Mouse (Mus musculus): ENCODE measurements around the gene Cilp.
"Not testable (repeated sequence)": the region's sequence is repeated elsewhere in the genome, so short reads cannot be mapped to it uniquely, and the experiment has no call there.

Cilp gene

DNA sequence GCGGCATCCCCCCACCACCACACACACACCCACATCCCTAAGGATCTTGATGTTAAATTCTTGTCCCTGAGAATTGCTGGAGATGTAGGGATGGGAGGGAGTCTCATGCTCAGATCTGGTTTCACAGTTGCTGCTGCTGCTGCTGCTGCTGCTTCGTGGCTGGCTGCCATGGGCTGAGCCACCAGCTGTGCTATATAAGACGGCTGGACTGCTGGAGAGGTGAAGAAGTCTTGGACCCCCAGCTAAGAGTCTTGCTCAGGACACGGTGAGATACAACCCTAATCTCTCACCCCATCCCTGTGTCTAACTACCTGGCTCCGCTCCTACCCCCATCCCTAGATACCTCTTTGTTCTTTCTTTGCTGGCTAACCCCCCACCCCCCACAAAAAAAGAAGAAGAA is at the start of gene Cilp:
Gene Cilp (plus strand): TSS at position 222 of the 400 bp plus-strand sequence.
- DNase-seq (ENCODE audit: low read depth, low spot score): no peak

DNA sequence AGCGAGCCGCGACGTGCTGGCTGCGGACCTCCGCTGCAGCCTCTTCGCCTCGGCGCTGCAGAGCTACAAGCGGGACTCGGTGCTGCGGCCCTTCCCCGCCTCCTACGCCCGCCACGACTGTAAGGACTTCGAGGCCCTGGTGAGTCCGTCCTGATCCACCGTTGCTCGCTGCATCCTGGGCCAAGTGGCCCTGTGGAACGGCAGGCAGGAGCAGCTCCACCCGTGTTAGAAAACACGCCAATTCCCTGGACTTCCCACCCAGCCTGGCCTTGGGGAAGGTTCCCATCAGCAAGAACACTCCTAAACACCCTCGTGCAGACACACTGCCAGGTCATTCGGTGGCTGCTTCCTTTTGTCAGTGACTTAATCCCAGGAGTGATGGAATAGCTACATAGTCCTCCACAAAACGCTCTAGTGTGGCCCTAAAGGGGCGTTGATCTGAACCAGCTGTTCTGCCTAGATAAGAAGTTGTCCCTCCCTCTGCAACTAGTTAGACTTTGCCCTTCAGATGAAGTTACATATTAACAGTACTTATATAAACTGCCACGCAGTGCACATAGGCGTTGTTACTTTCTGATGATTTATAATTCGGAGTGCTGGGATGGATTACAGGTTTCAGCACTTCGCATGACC is 49.4 kb upstream of the Cilp start:
- no peak for DNase-seq (ENCODE audit: low read depth, low spot score)

DNA sequence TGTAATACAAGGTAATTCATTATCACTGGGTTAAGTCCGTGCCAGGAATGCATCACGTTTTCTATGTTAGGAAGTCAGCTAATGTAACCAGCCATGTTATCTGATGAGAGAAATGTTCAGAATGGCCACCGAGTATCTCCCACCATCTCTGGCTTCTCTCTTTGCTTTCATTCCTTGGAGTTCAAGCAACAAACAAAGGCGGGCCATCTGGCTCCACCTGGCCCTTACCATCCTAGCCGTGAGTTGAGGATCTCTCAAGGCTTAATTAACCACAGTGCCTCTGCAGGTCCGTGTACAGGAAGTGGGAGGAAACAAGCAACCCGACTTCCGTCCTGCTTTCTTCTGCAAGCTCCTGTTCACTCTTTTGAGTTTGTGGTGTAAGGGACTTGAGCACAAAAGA is 48.0 kb upstream of the Cilp start:
- no peak for DNase-seq (ENCODE audit: low read depth, low spot score)

DNA sequence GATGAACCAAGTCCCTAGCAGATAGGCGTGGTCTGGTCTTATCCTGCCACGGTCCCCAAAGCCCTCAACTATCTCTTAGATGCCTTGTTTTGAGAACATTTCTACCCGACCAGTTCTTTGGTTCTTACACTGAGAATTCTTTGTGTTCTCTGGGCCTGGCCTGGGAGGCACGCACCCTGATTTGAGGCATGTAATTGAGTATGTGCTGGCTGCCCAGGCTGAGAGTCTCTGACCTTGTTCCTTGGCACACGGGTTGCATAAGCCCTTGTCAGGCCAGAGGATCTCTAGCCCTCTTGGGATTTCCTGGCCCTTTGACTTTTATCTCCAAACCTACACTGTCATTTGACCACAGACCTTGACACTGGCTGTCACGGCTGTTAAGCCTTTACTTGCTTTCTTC is 47.3 kb upstream of the Cilp start:
- no peak for DNase-seq (ENCODE audit: low read depth, low spot score)

DNA sequence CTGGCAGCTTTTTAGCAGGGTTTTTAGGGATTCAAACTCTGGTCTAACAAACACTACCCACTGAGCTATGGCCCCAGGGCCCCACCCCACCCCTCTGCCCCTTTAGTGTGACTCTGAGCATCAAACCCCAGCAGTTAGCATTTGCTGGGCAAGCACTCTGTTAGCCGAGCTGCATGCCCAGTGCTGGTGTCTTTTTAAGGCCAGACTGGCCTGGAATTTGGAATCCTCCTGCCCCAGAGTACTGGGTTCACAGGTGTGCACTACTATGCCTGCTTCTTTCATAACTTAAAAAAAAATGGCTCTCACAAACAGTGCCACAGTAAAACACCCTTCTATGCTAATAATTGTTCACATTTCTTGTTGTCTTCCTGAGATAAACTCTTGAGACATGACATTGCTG is 46.1 kb upstream of the Cilp start:
- DNase-seq (ENCODE audit: low read depth, low spot score): no peak

DNA sequence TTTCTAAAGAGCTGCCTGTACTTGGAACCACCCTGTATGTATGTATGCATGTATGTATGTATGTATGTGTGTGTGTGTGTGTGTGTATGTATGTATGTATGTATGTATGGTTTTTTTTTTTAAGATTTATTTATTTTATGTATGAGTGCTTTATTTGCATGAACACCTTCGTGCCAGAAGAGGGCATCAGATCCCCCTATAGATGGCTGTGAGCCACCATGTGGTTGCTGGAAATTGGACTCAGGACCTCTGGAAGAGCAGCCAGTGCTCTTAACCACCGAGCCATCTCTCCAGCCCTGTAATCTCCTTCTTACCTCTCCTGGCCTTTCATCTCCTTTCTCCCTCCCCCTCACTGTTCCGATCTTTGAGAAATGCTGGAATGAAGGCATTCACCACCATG is 44.6 kb upstream of the Cilp start:
- DNase-seq (ENCODE audit: low read depth, low spot score): not testable (repeated sequence)

DNA sequence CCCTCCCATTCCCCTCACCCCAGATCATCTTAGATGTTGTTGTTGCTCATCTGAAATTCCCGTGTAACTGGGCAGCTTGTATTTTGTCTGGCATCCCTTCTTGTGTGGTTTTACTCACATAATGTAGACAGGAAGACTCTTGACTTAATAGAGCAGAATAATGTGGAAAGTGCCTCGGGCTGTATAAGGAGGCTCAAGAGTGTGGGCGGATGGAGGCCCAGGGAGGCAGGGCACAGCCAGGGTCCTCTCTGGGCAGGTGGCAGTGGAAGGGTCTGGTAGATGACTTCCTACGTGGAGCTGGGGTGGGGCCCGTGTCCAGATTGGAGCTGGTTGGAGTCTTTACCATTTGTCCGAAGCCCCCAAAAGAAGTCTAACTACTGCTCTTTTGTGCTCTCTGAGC is 41.1 kb upstream of the Cilp start:
- no peak for DNase-seq (ENCODE audit: low read depth, low spot score)

DNA sequence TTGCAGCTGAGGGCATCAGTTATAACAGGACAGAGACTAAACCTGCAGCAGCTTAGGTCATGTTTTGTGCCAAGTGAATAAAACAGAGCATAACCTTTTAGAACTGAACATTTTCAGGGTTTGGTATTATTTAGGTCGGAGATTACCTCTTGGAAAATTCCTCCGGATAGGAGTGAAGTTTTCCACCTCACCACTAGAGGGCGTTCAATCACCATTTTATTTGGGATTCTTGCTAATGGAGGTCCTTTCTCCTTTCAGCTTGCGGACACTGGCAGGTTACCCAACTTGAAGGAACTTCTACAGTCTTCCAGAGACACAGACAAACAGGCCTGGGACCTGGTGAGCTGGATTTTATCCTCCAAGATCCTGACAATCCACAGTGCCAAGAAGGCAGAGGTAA is 39.2 kb upstream of the Cilp start:
- peak; percentile 51 for DNase-seq (ENCODE audit: low read depth, low spot score)

DNA sequence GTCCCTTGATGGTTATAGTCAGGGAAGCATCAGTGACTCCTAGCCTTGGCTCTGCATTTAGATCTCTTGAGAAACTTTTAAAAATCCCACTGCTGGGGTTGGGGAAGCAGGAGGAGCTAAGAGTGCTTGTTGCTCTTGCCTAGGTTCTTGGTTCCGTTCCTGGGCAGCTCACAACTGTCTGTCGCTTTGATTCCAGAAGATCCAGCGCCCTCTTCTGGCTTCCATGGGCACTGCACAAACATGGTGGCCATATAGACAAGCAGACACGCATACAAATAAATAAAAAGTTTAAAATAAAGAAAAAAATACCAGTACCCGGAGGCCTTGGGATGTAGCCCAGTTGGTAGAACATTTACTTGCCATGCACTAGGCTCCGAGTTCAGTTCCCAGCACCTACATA is 34.7 kb upstream of the Cilp start:
- no peak for DNase-seq (ENCODE audit: low read depth, low spot score)

DNA sequence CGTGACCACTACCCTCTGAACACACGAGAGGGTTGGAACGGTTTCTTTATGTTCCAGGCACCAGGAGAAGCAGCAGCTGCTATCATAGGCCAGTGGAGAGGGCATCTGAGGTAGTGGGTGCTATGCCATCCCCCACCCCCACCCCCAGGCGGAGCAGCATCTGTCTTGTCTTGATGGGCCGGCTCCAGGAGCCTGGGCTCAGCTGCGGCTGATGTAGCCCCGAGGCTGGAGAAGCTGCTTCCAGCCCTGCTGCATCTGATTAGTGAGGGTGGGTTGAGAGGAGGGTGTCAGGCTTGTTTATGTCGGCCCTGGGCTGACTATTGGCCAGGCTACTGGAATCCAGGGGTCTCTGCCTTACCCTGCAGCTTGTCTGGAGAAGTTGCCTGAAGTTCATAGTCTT is 33.7 kb upstream of the Cilp start:
- peak; percentile 27 for DNase-seq (ENCODE audit: low read depth, low spot score)

DNA sequence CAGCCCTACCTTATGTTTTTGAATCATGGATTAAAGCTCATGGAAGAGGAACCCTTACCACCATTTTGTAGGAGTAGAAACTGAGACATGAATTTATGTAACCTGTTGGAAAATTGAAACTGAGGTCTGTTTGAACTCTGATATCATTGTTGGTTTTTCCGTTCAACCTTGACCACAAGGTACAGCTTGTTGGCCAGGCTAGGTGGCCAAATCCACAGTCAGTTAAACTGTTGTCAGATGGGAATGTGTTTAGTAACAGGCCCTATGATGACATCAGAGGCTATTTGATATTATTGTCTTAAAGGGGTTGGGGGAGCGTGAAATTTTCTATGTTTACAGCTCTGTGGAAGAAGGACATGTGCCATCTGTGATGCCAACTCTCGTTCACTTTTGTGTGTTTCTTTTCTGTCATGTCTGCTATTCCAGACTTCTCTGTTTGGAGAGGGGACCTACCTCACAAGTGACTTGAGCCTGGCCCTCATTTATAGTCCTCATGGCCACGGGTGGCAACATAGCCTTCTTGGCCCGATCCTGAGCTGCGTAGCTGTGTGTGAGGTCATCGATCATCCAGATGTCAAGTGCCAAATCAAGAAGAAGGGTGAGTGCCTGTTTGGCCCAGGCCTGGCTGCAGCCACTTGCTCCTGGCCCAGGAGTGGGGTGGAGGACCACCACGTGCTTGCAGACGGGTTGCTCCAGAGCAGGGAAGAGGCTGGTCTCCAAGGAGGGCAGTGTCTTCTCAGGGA is 31.6 kb upstream of the Cilp start:
- DNase-seq (ENCODE audit: low read depth, low spot score): no peak

DNA sequence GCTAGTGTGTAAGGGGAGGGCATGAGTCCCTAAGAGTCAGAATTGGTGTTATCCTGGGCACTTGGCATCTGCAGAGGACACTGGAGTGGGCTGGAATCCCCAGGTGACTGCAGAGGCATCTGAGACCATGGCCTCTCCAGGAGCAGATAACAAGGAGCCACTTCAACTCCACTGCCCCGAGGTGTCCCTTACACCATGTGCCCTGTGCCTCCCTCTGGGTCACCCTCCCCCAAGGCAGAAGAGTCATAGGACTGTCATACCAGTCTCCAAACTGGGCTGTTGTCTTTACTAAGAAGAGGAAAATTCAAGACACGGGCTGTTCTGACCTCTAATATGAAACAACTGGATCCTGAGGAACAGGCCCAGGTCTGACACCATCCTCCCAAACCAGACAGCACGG is 30.2 kb upstream of the Cilp start:
- DNase-seq (ENCODE audit: low read depth, low spot score): no peak

DNA sequence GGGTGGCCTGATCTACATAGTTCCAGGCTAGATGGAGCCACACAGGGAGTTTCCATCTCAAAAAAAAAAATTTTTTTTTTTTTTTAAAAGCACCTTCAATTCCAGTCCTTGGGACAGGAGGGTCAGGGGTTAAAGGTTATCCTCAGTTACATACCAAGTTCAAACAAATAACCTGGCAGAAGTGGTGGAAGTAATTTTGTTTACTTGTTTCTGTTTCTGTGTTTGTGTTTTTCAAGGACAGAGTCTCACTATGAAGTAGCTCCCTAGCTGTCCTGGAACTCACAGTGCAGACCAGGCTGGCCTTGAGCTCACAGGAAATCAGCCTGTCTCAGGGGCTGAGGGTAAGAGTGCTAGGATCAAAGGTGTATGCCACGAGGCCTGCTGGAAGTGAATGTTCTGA is 29.4 kb upstream of the Cilp start:
- no peak for DNase-seq (ENCODE audit: low read depth, low spot score)

DNA sequence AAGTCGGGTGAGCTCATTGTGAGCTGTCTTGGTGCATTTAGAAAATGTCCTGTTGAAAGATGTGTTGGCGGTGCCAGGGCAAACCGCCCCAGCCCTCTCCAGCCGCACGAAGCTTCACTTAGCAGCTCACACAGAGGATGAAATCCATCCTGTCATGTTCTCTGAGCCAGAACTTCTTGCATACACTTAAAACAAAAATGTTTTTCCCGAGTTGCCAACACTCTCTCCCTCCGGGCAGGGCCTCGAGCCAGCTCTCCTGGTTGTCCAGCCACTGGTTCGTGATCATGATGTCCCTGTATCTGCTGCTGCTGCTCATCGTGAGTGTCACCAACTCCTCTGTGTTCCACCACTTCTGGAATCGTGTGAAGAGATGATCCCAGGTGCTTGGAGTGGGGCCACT is 27.4 kb upstream of the Cilp start:
- DNase-seq (ENCODE audit: low read depth, low spot score): no peak

DNA sequence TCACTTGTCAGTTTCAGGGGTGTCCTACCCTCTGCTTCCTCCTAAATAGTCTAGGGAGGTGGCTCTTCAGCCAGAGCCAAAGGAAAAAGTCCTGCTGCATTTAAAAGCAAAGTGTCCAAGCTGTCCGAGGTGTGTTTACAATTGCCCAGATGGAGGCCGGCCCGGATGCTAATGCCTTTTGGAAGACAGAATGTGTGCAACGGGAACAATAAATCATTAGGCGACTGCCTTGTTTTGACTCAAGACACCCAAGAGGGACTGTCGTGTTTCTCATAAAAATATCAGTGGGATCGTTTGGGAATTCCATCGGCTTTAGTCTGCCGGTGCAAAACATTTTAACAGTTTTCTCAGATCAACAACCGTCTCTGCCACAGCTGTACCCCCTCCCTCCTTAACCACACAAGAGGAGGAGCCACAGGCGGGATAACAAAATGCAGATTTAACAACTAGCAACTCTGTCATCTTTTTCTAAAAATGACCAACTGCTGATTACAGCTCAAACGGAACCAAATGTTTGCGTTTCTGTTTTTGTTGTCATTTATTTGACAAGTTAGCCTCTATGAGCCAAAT is 26.7 kb upstream of the Cilp start:
- no peak for DNase-seq (ENCODE audit: low read depth, low spot score)

DNA sequence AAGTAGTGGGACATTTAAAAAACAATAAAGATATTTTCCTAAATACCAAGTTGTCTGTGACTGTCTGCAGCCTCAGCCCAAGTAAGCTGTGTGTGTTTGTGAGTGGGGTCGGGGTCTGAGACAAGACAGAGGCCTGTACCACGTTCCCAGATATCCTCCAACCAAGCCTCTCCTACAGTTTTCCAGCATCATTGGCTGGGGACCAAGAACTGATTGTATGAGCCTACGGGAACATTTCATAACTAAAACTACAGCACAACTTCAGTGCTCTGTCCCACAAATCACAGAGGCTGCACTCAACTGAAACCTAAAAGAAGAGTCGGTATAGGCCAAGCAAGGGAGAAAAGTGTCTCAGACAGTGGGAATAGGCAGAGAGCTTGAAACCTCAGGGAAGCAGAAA is 25.8 kb upstream of the Cilp start:
- DNase-seq (ENCODE audit: low read depth, low spot score): no peak

DNA sequence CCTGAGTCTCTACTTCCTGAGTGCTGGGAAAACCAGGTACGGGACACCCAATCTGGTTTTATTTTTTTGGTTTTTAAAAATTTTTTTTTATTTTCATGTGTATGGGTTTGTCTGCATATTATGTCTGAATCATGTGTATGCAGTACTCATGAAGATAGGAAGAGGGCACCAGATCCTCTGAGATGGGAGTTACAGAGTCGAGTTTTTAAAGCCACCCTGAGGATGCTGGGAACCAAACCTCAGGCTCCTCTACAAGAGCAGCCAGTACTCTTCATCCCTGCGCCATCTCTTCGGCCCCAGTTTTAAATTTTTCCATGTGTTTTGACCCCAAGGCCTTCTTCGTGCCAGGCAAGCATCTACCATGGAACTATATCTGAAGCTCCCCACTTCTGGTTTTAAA is 25.2 kb upstream of the Cilp start:
- no peak for DNase-seq (ENCODE audit: low read depth, low spot score)

DNA sequence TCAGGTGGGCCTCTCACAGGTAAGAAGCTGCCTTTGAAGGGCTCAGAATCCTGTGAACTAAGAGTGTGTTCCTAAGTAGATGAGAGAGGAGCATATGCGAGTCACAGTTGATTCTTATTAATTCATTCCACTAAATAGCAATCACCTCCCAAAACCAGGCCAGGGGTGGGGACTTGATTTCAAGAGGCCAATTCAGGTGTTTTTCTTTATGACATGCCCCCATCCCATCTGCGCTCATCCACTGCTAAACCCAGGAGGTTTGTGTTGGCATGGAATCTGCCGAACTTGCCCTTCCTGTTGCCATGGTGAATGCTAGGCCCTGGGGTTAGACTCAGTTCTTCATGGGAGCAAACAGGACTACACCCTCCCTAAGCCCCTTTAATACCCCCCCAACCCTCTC is 24.4 kb upstream of the Cilp start:
- DNase-seq (ENCODE audit: low read depth, low spot score): no peak

DNA sequence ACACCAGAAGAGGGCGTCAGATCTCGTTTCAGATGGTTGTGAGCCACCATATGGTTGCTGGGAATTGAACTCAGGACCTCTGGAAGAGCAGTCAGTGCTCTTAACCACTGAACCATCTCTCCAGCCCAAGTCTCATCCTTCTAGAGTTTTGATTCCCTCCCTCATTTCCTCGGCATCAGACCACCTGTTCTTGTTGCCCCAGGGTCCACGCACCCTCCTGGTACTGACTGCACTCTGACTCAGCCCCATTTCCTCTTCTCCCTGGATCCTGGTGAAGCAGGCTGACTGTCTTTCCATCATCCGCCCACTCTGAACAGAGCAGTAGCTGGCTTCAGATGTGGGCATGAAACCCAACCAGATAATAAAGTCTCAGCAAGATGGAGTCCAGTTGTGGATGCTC is 23.0 kb upstream of the Cilp start:
- no peak for DNase-seq (ENCODE audit: low read depth, low spot score)

DNA sequence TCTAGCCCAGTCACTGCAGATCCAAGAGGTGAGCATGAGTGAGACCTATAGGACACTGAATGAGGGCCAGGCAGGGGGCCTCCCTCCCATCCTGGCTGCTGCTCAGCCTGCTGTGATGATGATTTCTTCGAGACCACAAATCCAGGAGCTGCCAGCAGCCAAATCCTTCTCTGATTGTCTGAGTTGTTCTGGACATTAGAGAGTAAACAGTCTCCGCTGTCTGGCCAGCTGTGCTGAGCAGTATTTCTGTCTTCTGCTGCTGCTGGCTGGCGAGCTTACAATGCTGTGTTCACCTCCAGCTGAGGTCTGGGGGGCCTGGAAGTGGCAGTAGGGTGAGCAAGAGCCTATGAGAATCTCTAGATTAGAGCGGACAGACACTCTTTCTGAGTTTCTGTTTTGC is 21.7 kb upstream of the Cilp start:
- no peak for DNase-seq (ENCODE audit: low read depth, low spot score)

DNA sequence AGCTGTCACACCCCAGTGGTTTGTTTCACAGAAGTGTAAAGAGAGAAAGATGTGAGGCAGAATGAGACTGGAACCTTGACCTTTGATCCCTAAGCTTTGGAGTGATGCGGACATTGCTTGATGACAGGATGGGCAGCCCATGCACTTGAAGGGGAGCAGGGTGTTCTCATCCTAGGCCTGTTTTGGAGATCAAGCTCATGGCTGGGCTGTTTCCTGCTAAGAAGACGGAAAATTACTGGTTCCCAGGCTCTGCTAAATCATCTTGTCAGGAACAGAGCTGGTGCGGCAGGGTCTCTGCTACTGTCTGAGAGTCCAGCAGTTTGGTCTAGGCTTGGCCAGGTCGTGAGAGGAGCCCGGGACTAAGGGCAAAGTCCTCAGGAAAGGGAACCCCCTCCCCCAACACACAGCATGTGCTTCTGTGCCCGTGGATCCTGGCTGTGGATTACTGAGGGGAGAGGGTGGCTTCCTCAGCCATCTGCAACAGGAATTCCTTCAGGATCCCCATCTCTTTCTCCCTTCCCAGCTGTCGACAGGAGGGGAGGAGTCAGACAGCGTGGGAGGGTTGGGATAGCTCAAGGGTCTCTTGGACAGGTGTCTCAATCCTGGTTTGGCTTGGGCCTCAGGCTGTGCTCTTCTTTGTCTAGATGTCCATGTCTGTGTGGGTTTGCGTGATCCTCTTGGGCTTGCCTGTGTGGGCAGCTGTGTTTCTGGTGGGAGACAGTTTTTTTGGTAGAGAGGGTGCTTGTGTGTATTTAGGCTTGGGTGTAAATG is 20.8 kb upstream of the Cilp start:
- DNase-seq (ENCODE audit: low read depth, low spot score): no peak

DNA sequence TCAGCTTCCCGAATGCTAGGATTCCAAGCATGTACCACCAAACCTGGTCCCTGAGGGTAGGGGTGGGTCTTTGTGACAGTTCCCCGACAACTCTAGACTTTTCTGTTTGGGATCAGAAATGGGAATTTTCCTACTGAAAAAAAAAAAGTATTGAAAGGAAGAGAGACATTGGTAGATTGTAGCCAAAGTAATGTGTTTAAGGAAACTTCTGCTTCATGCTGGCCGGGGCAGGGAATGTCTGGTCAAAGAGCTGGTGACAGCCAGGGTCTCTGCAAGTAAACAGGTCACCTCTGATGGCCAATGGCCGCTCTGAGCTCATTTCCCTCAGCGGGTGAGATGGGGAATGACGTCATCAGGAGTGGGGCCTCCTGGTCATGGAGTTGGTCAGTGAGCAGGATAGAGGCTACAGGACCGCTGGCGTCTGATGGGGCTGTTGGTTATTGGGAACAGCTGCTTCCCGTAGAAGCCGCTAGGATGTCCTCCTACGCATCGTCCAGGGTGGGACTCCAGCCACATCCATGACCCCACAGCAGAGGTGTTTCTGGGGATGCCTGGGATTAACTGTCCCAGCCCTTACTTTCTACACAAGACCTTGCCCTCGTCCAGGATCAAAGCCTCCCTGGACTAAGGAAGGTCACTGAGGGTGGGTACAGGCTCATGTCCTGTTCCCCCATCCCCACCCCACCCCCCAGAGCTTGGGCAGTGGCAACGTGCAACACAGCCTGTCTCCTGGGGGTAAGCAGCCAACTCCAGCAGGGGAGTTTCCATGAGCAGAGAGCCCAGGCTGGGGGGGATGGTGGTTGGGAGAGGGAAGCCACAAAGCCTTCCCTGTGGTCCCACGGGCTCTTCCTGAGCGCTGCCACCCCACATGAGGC is 17.2 kb upstream of the Cilp start:
- DNase-seq (ENCODE audit: low read depth, low spot score): no peak
